Mouse (Mus musculus) embryonic facial prominence, embryonic 12.5 days (tissue): ENCODE measurements at regions not wholly inside any gene's neighbourhood (a gene's known extent, or its start where the extent isn't known, plus 50 kb on each side); places are given as distances from the start of the nearest gene placed in this dataset.

ENCODE experiments used
- ATAC-seq: fragments of 200-750 bp; cut with Nextera tagmentation; 2 replicates; pipeline ENCODE4 v1.8.0; 2017; ENCODE audit not compliant: insufficient number of reproducible peaks, insufficient read depth, low FRiP score, low TSS enrichment
- H3K27ac ChIP-seq: fragments of 300-500 bp; sonication (generic); 2 replicates; pipeline ENCODE4 v1.5.1; 2016; ENCODE audit warnings: mild to moderate bottlenecking
- H3K27me3 ChIP-seq: fragments of 300-500 bp; sonication (generic); 2 replicates; pipeline ENCODE4 v1.6.1; 2016; ENCODE audit warnings: mild to moderate bottlenecking, moderate library complexity
- H3K36me3 ChIP-seq: fragments of 300-500 bp; sonication (generic); 2 replicates; pipeline ENCODE4 v1.6.1; 2016; ENCODE audit warnings: mild to moderate bottlenecking
- H3K4me1 ChIP-seq: fragments of 300-500 bp; sonication (generic); 2 replicates; pipeline ENCODE4 v1.6.1; 2016
- H3K4me2 ChIP-seq: fragments of 300-500 bp; sonication (generic); replicated peaks from 2 replicates; pipeline ENCODE4 v1.6.1; 2016; ENCODE audit warnings: mild to moderate bottlenecking, moderate library complexity
- H3K4me3 ChIP-seq: fragments of 300-500 bp; sonication (generic); 2 replicates; pipeline ENCODE4 v1.5.1; 2016; ENCODE audit warnings: mild to moderate bottlenecking
- H3K9ac ChIP-seq: fragments of 300-500 bp; sonication (generic); 2 replicates; pipeline ENCODE4 v1.6.1; 2016; ENCODE audit warnings: mild to moderate bottlenecking, moderate library complexity
- H3K9me3 ChIP-seq: fragments of 300-500 bp; sonication (generic); 2 replicates; pipeline ENCODE4 v1.6.1; 2016; ENCODE audit warnings: mild to moderate bottlenecking, moderate library complexity
- WGBS: fragments of 180-500 bp; shearing (Covaris S2); methylation state at CpG from one replicate; pipeline ENCODE4 v1.1.7; 2016; 5-methylcytosine and 5-hydroxymethylcytosine counted together

DNA sequence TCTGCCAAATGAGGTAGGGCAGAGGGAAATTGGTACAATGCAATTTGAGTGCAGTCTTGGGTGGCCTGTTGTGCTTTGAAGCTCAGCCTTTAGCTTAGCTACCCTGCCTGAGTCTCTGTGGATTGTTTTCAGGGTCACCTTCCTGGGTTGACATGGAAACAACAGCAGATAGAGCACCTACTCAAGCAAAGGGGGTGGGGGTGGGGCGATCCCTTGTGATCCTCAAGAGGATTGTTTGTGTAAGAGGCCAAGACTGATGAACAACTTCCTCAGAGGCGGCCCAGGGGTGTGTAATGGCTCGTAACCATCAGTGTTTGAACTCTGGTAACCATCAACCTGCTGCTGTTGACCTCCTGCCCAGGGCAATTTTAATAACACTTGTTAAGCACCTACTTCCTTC, 187.8 kb upstream of the Tle4 start:
- Histone ChIP-seq H3K36me3 (no peaks in the 10 kb centered on the region), H3K27ac (no peak overlapping the region), H3K9me3 (no peaks in the 10 kb centered on the region), H3K9ac (no peak overlapping the region), H3K4me1 (no peaks in the 10 kb centered on the region), H3K4me2 (no peak overlapping the region), H3K27me3 (no peaks in the 10 kb centered on the region), H3K4me3 (no peak overlapping the region)
- 29% methylated on average over 3 of the region's 3 CpGs for WGBS
- ATAC-seq: no peak

GRCm38 (mm10) chr19:14777709-14778108, 179.9 kb upstream of the Tle4 start:
- H3K9me3 ChIP-seq: no peaks in the 10 kb centered on the region
- no peak overlapping the region for H3K4me3 ChIP-seq
- H3K36me3 ChIP-seq: no peaks in the 10 kb centered on the region
- 31% methylated on average over 7 of the region's 7 CpGs for WGBS
- H3K27ac ChIP-seq: no peak overlapping the region
- peak overlapping the region; percentile 23; the same call in 1 of the 2 replicates for H3K4me2 ChIP-seq
- no peaks in the 10 kb centered on the region for H3K4me1 ChIP-seq
- no peaks in the 10 kb centered on the region for H3K27me3 ChIP-seq
- H3K9ac ChIP-seq: no peak overlapping the region
- ATAC-seq: no peak

GRCm38 (mm10) chr19:14777198-14777597, 179.3 kb upstream of the Tle4 start:
- H3K4me2 ChIP-seq: peak overlapping the region; percentile 23; the same call in 1 of the 2 replicates
- H3K9ac ChIP-seq: no peak overlapping the region
- H3K36me3 ChIP-seq: no peaks in the 10 kb centered on the region
- H3K27me3 ChIP-seq: no peaks in the 10 kb centered on the region
- 5% methylated on average over 10 of the region's 10 CpGs for WGBS
- H3K27ac ChIP-seq: no peak overlapping the region
- no peak overlapping the region for H3K4me3 ChIP-seq
- ATAC-seq: no peak
- no peaks in the 10 kb centered on the region for H3K9me3 ChIP-seq
- H3K4me1 ChIP-seq: no peaks in the 10 kb centered on the region

- no peaks in the 10 kb centered on the region for H3K9me3 ChIP-seq
- H3K4me3 ChIP-seq: no peak overlapping the region
- H3K4me2 ChIP-seq: no peak overlapping the region
- H3K4me1 ChIP-seq: no peaks in the 10 kb centered on the region
- no peak overlapping the region for H3K9ac ChIP-seq
- no peak for ATAC-seq
- H3K27ac ChIP-seq: no peak overlapping the region
- H3K27me3 ChIP-seq: no peaks in the 10 kb centered on the region
- WGBS: 60% methylated on average over 5 of the region's 5 CpGs
- H3K36me3 ChIP-seq: no peaks in the 10 kb centered on the region
Measured at GRCm38 (mm10) chr19:14776791-14777190, 178.9 kb upstream of the Tle4 start.

DNA sequence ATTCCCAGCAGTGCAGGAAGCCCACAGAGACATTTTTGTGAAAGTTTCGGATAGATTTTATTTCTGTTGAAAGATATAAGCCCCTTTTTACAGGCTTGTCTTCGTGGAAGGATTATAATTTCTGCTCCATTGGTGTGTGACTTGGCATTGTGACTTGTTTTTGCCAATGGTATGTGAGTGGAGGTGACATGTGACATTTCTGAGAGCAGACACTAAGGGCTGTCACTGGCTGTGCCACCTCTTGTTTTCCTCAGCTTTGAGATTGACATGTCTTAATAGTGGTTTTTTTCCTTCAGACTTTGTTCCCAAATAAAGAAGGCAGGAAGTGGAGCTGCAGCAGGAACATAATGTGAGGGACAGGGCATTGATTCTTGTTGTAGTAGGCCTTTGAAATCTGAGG, 174.9 kb upstream of the Tle4 start:
- Histone ChIP-seq H3K27ac (no peak overlapping the region), H3K4me2 (no peak overlapping the region), H3K4me1 (no peaks in the 10 kb centered on the region), H3K9me3 (no peaks in the 10 kb centered on the region), H3K36me3 (no peaks in the 10 kb centered on the region), H3K4me3 (no peak overlapping the region), H3K27me3 (no peaks in the 10 kb centered on the region), H3K9ac (no peak overlapping the region)
- 78% methylated on average over 2 of the region's 2 CpGs for WGBS
- ATAC-seq: no peak

DNA sequence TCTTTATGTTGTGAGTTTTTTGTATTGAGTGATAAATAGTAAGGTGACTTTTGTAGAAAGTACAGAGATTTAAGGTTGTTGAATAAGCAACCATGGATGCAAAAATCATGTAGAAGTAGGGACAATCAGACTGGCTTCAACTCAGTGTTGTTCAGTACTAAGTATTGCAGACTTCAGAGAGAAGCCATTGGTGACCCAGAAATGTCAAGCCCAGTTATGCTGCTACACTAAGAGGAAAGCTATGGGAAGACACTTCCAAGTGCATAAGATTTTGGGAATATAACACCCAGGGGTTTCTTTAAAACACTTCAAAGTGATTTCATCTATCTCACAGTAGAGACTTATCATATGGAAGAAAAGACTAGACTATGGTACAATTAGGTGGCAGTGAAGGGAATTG, 154.8 kb upstream of the Tle4 start:
- H3K4me2 ChIP-seq: no peak overlapping the region
- ATAC-seq: no peak
- no peaks in the 10 kb centered on the region for H3K4me1 ChIP-seq

DNA sequence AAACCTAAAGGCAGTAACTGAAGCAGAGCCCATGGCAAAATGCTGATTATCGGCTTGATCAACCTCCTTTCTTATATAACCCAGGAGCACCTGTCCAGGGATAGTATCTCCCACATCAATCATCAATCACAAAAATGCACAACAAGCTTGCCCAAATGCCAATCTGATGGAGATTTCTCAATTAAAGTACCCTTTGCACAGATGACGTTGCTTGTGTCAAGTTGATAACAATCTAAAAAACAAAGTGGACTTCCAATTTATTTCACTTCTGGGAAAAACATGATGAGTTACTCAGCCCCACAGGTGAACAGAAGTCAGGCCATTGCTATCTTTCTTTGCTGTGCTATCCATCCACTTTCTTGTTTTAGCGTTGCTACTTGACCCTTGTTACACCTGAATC, 144.5 kb upstream of the Tle4 start:
- H3K4me2 ChIP-seq: no peak overlapping the region
- H3K9ac ChIP-seq: no peak overlapping the region
- H3K36me3 ChIP-seq: no peaks in the 10 kb centered on the region
- ATAC-seq: no peak
- no peaks in the 10 kb centered on the region for H3K9me3 ChIP-seq
- 86% methylated on average over 3 of the region's 3 CpGs for WGBS
- H3K27me3 ChIP-seq: no peaks in the 10 kb centered on the region
- H3K4me3 ChIP-seq: no peak overlapping the region
- H3K4me1 ChIP-seq: 0 out of 2 replicates have a peak, but pooled peaks cover 11% of the 10 kb centered on the region
- H3K27ac ChIP-seq: no peak overlapping the region

More for the DNA sequence above, 154.8 kb upstream of the Tle4 start:
- Histone ChIP-seq H3K27ac (no peak overlapping the region), H3K4me3 (no peak overlapping the region), H3K9ac (no peak overlapping the region), H3K36me3 (no peaks in the 10 kb centered on the region), H3K27me3 (no peaks in the 10 kb centered on the region), H3K9me3 (no peaks in the 10 kb centered on the region)

- Histone ChIP-seq H3K9me3 (no peaks in the 10 kb centered on the region), H3K36me3 (no peaks in the 10 kb centered on the region), H3K4me3 (no peak overlapping the region), H3K4me2 (no peak overlapping the region), H3K4me1 (0 out of 2 replicates have a peak, but pooled peaks cover 2% of the 10 kb centered on the region), H3K9ac (no peak overlapping the region), H3K27ac (no peak overlapping the region), H3K27me3 (no peaks in the 10 kb centered on the region)
- WGBS: 89% methylated on average over 1 of the region's 1 CpGs
- no peak for ATAC-seq
Measured at GRCm38 (mm10) chr19:14740936-14741335, 143.1 kb upstream of the Tle4 start.

DNA sequence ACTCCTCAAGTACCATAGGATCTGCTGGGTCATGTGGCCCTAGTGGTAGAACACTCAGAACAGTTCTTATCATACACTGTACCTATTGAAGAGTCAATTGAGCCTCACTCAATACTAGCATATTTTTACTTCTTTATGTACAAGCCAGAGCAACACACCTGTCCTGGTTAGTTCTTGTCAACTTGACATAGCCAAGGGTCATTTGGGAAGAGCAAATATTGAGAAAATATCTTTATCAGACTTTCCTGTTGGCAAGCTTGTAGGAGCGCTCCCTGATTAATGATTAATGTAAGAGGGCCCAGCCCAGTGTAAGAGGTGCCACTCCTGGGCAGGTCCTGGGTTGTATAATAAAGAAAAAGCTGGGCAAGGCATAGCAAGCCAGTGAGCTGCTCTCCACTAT, 142.3 kb upstream of the Tle4 start:
- H3K4me1 ChIP-seq: no peaks in the 10 kb centered on the region
- H3K27ac ChIP-seq: no peak overlapping the region
- H3K9me3 ChIP-seq: no peaks in the 10 kb centered on the region
- H3K4me2 ChIP-seq: no peak overlapping the region
- H3K36me3 ChIP-seq: no peaks in the 10 kb centered on the region
- WGBS: 86% methylated on average over 1 of the region's 1 CpGs
- H3K9ac ChIP-seq: no peak overlapping the region
- no peaks in the 10 kb centered on the region for H3K27me3 ChIP-seq
- ATAC-seq: no peak
- H3K4me3 ChIP-seq: no peak overlapping the region

DNA sequence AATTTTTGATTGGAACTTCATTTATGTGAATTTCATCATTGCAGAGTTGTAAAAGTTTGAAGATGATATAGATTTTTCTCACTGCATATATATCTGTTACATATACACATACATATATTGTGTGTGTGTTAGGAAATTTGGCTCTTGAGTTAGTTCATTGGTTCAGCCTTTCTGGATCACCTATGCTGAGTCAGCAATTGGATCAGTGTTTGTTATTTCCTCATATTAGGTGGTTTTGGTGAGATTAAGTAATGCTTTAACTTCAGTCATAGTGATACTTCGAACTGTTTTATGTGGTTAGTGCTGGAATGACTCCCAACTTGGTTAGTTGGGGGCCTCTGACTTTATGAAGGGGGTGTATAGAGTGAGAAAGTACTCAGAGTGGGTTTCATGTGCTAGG, 138.7 kb upstream of the Tle4 start:
- Histone ChIP-seq H3K4me2 (no peak overlapping the region), H3K27me3 (no peaks in the 10 kb centered on the region), H3K9ac (no peak overlapping the region), H3K9me3 (no peaks in the 10 kb centered on the region), H3K27ac (no peak overlapping the region), H3K4me1 (no peaks in the 10 kb centered on the region), H3K36me3 (no peaks in the 10 kb centered on the region), H3K4me3 (no peak overlapping the region)
- no peak for ATAC-seq
- 86% methylated on average over 1 of the region's 1 CpGs for WGBS

DNA sequence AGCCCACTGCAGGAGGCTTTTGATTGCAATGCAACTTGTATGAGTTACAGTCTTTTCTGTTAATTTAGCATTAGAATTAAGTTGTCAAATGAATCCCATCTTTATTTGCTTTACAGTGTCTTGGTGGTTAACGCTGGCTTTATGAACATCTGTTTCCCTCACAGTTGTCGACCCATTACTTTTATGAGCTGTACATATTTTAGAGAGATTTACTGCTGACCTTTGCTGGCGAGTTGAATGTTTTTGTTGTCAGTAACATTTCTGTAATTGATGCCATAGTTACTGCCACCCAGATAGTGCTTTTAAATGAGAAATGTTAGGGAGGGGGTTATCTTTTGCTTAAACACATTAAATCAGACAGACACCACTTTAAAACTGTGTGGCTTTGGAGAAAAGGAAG, 127.5 kb upstream of the Tle4 start:
- Histone ChIP-seq H3K4me3 (no peak overlapping the region), H3K9me3 (no peaks in the 10 kb centered on the region), H3K4me1 (no peaks in the 10 kb centered on the region), H3K27me3 (no peaks in the 10 kb centered on the region), H3K4me2 (no peak overlapping the region), H3K9ac (no peak overlapping the region), H3K27ac (no peak overlapping the region), H3K36me3 (no peaks in the 10 kb centered on the region)
- ATAC-seq: no peak
- 50% methylated on average over 3 of the region's 3 CpGs for WGBS

DNA sequence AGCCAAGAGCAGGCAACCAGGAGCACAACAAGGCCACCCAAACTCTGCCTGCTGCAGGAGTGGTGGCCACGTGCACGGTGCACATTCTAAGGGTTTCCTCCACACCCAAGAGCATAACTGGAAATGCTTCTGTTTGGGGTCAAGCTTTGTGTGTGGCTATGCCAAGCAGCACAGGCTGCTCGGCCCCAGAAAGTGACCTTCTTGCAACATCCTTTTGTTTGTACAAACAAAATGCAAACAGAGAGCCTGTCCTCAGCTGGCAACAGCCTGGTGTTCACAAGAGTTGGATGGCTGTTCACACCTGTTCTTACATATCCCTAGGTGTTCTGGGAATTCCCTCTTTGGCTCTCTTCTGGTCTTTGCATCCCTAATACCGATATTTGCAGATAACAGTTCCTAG, 126.8 kb upstream of the Tle4 start:
- H3K27me3 ChIP-seq: no peaks in the 10 kb centered on the region
- no peak overlapping the region for H3K9ac ChIP-seq
- no peak for ATAC-seq
- no peaks in the 10 kb centered on the region for H3K36me3 ChIP-seq
- 74% methylated on average over 4 of the region's 4 CpGs for WGBS
- H3K27ac ChIP-seq: no peak overlapping the region
- no peak overlapping the region for H3K4me2 ChIP-seq
- no peaks in the 10 kb centered on the region for H3K4me1 ChIP-seq
- H3K4me3 ChIP-seq: no peak overlapping the region
- H3K9me3 ChIP-seq: no peaks in the 10 kb centered on the region

DNA sequence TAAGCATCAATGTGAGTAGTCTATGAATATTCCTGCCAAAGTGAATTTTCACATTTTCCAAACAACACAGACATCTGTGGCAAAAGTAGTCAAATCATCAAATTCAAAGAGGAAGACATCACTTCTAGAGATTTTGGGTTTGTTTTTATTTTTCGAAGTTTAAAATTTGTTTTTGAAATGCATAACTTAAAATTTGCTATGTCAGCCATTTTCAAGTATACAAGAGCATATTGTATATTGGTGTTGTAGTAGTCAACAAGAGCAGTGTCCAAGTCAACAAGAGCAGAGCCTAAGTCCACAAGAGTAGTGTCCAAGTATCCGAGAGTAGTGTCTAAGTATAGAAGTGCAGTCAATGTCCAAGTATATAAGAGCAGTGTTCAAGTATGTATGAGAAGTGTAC, 107.9 kb upstream of the Tle4 start:
- Histone ChIP-seq H3K27me3 (no peaks in the 10 kb centered on the region), H3K9ac (no peak overlapping the region), H3K27ac (no peak overlapping the region), H3K4me3 (no peak overlapping the region), H3K4me2 (no peak overlapping the region), H3K36me3 (no peaks in the 10 kb centered on the region), H3K4me1 (no peaks in the 10 kb centered on the region), H3K9me3 (no peaks in the 10 kb centered on the region)
- no peak for ATAC-seq
- 92% methylated on average over 2 of the region's 2 CpGs for WGBS
